Mouse (Mus musculus) heart, postnatal 14 days (tissue): ENCODE measurements around the gene Abi2. TPM values are rescaled to one million over a fixed set of nuclear protein-coding genes. Genes with fewer than 3 reads are reported as not detected.
"Not testable (repeated sequence)": the region's sequence is repeated elsewhere in the genome, so short reads cannot be mapped to it uniquely, and the experiment has no call there.

ENCODE experiments used
- DNase-seq, 2 experiments: peaks; one replicate each; pipeline ENCODE4 v3.0.0; 2021 to 2022
- intact Hi-C: fragments of 180-260 bp; cut with DNase I; formaldehyde crosslinking; loops from one replicate; pipeline ENCODE4 v1.15.1; 2025
- long read RNA-seq, 2 experiments: library from polyadenylated mRNA; stranded (forward); transcript quantifications; one replicate each; pipeline ENCODE4 v2.0.0; 2021
- total RNA-seq, 2 experiments: library from RNA; stranded (reverse); gene quantifications; 2 replicates each; pipeline ENCODE4 v1.2.3; 2021

The Abi2 gene
- total RNA-seq: 10 to 100 TPM; 22.8 to 29.7 TPM
- long read RNA-seq, experiment 1, full-length matches to known transcripts: 3 of 10 reads
- long read RNA-seq, experiment 1, partial matches to known transcripts: 1 of 10 reads
- long read RNA-seq, experiment 1, other reads (novel, unspliced or antisense): 6 of 10 reads
- long read RNA-seq, experiment 2, full-length matches to known transcripts: 4 of 19 reads
- long read RNA-seq, experiment 2, partial matches to known transcripts: 8 of 19 reads
- long read RNA-seq, experiment 2, other reads (novel, unspliced or antisense): 7 of 19 reads

DNA sequence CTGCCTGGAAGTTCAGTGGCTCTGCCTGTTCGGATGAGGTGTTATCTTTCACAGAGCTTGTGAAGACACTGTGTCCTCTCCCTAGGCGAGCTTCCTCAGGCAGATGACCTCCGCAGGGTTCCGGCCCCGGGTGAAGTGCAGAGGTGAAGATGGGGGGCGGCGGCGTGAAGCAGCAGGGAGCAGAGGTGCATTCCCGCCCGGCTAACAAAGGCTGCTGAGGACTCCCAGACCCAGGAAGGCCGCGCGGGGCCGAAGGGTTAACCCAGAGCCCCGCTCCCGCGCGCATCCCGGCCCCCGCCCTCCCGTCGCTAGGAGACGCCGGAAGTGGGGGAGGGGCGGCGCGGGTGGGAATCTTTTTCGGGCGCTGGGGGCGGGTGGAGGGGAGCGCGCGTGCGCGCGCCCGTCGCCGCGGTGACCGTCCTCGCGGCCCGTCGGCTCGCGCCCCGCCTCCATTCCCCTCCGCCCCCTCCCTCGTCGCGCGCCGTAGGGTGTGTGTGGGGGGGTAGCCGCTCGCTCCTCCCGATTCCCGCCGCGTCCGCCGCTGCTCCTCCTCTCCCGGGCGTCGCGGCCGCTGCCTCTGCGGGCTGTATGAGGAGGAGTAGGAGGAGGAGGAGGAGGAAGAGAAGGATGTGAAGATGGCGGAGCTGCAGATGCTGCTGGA, at the start of gene Abi2:
Abi2 (plus strand) TSS at position 452 of the 661 bp plus-strand sequence.
- peak; percentile 96 to 97 for DNase-seq
- intact Hi-C loops: loop anchor here (5.0 to 10.0 kb wide), 3 partner anchors 62 to 546 kb away; no protein-coding TSS in a partner anchor

DNA sequence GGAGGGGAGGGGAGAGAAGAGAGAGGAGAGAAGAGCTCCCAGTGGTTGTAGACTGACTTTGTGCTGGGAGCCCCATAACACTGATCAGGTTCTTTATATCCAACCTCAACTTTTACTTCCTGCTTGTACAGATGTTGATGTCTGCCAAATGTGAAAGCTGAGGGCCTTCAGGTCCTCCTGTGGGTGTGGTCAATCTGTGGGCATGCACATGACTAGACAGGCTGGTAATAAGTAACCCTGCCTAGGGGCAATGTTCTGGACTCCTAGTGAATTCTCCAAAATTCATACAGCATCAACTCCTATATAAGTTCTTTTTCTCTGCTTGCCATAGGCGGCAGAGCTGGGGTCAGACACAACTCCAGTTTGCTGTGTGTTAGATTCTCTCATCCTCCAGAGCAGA, 47.8 kb upstream of the Abi2 start:
- no peak for DNase-seq
- intact Hi-C loops: no loop called here

- intact Hi-C loops: no loop called here
- DNase-seq: no peak
Measured at GRCm38 (mm10) chr1:60376556-60376955, 32.9 kb upstream of the Abi2 start.

DNA sequence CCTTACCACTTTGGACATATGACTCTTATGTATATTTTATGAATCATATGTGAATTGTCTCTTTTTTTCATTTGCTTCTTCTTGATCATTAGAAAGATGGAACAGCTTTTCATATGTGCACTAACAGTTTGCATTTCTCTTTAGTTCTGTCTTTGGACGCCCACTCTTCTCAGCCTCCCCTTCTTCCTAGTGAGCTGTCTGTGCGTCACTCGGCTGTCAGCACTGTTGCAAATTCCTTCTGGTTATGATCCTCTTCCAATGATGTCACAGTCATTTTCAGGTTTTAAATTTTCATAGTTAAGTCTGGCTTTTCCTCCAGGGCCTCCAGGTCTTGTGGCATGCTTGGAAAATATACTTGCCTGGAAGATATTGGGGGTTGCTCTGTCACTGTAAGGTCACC, 27.5 kb upstream of the Abi2 start:
- no peak for DNase-seq
- intact Hi-C loops: no loop called here

DNA sequence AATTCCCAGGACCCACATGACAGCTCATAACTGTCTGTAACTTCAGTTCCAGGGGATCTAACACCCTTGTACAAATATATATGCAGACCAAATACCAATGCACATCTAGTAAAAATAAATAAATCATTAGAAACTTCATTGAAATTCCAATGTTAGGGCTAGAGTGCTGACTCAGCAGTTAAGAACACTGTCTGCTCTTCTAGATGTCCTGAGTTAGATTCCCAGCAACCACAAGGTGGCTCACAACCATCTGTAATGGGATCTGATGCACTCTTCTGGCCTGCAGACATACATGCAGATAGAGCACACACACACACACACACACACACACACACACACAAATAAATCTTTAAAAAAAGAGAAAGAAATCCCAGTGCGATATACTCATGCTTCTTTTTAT, 4.6 kb upstream of the Abi2 start:
- intact Hi-C loops: loop anchor here (5.0 to 10.0 kb wide), 3 partner anchors 58 to 550 kb away; no protein-coding TSS in a partner anchor
- peak in 1 of 2 experiments; percentile 7 for DNase-seq

DNA sequence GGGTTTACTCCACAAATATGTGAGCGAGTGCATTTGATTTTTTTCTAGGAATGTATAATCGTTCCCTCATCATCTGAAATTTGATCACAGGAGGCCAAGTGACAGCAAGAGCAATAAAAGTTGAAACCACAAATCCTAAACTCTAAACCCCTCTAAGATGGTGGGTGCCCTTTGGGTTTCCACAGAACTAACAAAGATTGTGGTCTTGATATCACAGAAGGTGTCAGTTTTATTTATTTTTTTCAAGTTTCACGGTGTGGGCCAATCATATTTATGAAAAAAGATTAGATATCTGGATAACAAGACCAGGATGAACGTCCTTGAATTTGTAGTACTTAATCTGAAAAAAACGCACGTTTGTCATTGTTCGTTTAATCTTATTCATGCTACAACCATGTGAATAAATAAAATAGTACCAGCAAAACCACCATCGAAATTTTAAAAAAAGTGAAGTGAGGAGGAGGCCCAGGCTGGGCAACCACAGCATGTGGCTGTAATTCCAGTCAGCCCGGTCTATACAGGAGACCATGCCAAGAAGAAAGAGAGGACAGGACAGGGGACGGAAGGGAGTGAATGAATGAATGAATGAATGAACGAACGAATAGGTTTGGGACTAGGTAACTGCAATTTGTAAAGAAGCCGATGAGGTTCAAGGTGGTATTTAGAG, 785 bp upstream of the Abi2 start:
- no peak for DNase-seq
- intact Hi-C loops: loop anchor here (5.0 to 10.0 kb wide), 3 partner anchors 61 to 546 kb away; no protein-coding TSS in a partner anchor

DNA sequence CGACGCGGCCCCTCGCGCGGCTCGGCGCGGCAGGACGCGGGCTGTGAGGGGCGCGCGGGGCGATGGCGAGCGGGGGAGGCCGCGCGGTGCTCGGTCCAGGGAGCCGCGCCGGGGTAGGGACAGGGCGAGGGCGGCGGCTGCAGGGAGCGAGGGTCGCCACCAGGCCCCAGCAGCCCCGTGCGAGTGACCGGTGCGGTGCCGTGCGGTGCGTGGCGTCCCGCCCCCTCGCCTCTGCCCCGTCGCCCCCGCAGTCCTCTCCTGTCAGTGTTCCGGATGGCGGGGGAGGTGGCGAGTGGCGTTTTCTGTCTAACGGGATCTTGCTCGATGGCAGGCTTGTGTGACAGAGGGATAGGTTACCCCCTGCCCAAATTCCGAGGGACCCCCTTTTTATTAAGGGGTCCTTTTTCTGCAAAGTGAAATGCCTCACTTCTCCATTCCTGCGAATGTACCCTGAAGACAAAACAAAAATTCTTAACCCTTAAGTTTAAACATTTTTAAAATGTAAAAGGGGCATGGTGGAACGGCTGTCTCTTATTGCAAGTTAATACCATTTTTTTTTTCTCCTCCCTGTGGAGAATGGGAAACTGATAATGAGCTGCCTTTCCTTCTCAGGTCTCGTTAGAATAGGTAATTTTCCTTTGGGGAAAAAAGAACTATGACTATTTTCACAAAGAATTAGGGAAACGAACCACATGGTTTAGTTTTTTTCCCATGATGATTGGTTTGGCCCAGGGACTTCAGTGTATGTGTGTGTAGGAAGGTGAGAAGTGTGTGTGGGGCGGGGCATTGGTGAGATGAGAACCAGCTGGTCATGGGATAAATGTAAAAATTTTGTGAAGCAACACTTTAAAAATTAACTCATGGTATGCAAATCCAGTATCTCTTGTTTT, 754 bp downstream of the Abi2 start:
- intact Hi-C loops: loop anchor here (5.0 to 10.0 kb wide), 4 partner anchors 63 to 545 kb away; no protein-coding TSS in a partner anchor
- DNase-seq: peak in 1 of 2 experiments; percentile 31

DNA sequence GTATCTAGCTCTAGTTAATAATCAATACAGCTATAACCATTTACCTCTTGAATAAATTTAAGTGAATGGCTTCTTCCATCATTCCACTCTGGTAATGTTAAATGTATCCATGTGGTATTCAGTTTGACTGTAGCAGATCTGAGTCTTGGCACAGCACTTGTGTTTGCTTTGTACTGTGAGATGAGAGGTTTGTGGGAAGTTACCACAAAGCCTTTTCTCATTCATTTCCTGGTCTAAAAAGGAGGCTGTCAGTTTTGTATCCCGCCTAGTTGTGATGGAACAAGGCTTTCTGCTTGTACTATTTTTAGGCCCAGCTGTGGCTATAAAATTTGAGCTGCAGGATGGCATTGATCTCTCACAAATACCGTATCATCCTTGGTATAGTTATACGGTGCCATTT, 7.3 kb downstream of the Abi2 start:
- no peak for DNase-seq
- intact Hi-C loops: no loop called here

GRCm38 (mm10) chr1:60423882-60424281, 14.5 kb downstream of the Abi2 start:
- DNase-seq: peak in 1 of 2 experiments; percentile 20
- intact Hi-C loops: no loop called here

DNA sequence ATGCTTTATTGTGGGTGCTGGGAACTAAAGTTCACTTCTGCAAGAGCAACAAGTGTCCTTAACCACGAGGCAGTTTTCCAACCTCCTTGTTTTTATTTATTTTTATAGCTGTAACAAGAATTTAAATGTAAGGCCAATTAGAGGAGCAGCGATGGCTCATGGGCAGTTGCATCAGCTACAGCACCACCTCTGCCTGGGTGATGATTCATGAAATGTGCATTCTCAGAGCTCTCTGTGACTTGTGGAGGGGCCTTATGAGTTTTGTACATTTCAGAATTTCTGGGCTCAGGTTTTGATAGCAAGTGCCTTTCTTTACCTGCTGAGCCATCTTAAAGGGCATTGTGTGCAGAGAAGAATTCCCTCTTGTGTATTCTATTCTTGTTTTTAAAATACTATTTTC, 18.9 kb downstream of the Abi2 start:
- intact Hi-C loops: no loop called here
- DNase-seq: no peak

- DNase-seq: peak; percentile 12 to 38
- intact Hi-C loops: no loop called here
Measured at GRCm38 (mm10) chr1:60428932-60429331, 19.5 kb downstream of the Abi2 start.

DNA sequence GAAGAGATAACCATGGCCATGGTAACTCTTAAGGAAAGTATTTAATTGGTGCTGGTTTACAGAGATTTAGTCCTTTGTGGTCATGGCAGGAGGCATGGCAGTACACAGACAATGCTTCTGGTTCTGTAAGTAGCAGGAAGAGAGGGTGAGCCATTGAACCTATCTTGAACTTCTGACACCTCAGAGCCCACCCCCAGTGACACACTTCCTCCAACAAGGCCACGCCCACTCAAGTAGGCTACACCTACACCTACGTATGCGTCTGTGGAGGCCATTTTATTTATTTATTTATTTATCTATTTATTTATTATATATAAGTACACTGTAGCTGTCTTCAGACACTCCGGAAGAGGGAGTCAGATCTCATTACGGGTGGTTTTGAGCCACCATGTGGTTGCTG, 22.1 kb downstream of the Abi2 start:
- no peak for DNase-seq
- intact Hi-C loops: no loop called here

GRCm38 (mm10) chr1:60432497-60432896, 23.1 kb downstream of the Abi2 start:
- intact Hi-C loops: no loop called here
- DNase-seq: no peak

DNA sequence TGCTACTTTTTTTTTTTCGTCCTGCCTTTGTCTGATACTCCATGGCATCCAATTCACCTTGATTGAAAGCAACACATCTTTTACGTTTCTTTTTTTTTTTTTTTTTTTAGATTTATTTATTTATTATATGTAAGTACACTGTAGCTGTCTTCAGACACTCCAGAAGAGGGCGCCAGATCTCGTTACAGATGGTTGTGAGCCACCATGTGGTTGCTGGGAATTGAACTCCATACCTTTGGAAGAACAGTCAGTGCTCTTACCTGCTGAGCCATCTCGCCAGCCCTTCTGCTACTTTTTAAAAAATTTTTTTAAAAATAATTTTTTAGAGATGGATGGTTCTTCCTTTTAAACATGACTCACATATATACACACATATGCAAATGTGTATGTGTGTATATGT, 32.0 kb downstream of the Abi2 start:
- intact Hi-C loops, DNase-seq: not testable (repeated sequence)

- no peak for DNase-seq
- intact Hi-C loops: no loop called here
Measured at GRCm38 (mm10) chr1:60447067-60447466, 37.6 kb downstream of the Abi2 start.

DNA sequence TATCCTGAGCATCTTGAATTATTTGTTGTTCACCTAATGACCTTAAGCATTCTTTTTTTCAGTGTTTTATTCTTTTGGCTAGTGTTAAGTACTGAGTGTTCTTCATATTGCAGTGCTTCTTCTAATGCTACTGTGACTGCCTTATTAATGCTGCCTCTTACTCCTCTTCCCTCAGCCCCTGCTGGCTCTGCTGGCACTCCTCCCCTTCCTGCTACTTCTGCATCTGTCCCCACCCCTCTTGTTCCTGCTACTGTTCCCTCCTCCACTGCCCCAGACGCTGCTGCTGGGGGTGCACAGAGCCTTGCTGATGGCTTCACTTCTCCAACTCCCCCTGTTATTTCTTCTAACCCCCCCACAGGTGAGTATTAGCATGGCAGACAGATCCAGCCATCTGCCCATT, 40.5 kb downstream of the Abi2 start:
- no peak for DNase-seq
- intact Hi-C loops: no loop called here

- DNase-seq: no peak
- intact Hi-C loops: no loop called here
Measured at GRCm38 (mm10) chr1:60460623-60461022, 51.2 kb downstream of the Abi2 start.

GRCm38 (mm10) chr1:60469491-60469890, 60.1 kb downstream of the Abi2 start:
- intact Hi-C loops: no loop called here
- DNase-seq: no peak

- DNase-seq: no peak
- intact Hi-C loops: no loop called here
Measured at GRCm38 (mm10) chr1:60470541-60470940, 61.1 kb downstream of the Abi2 start.

DNA sequence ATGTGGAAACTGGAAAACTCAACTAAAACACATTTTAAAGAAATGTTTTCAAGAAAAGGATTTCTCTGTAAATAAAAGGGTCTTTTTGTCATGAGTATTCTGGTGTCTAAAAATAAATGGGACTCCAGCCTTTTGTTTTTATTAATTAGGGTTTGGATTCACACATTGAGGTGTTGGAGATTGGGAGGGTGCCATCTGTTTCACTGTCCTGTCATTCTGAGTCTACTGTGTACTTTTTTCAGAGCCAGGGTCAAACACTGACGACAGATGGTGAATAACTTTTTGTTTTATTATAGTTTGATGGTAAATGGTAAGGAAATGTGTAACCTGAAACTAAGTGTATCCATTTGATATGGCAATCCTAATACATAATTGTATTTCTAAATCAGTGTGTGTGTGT, 72.1 kb downstream of the Abi2 start:
- no peak for DNase-seq
- intact Hi-C loops: no loop called here
